Mouse (Mus musculus): ENCODE measurements around the gene Sh3d21. TPM values are rescaled to one million over a fixed set of nuclear protein-coding genes. Genes with fewer than 3 reads are reported as not detected.

Sh3d21 gene
- total and polyA plus RNA-seq, 3 experiments = 0.31 to 1.3 TPM; not detected in 1

- no peak for TF ChIP-seq ZC3H11A (IDR thresholded peaks at IDR 0.05; ENCODE audit: low read depth, low read length)
- TF ChIP-seq NELFE (IDR thresholded peaks at IDR 0.05; ENCODE audit: low read depth, low read length) = no peak
- no peak for TF ChIP-seq MAFK (IDR thresholded peaks at IDR 0.05; ENCODE audit: borderline replicate concordance, low read depth, low read length)
Observed at GRCm38 (mm10) chr4:126149041-126149676, 14.1 kb downstream of the Sh3d21 start (continued).

- Histone ChIP-seq H3K9ac (ENCODE audit: control insufficient read depth, low read depth, low read length, poor library complexity, severe bottlenecking) (peak overlapping the region; percentile 65), H3K79me2 (ENCODE audit: control insufficient read depth, insufficient read depth, low read length, poor library complexity) (no peaks in the 10 kb centered on the region), H3K27ac (ENCODE audit: control insufficient read depth, low read depth, low read length) (no peak overlapping the region), H3K4me3 (ENCODE audit: control insufficient read depth in 1 of 2, insufficient read depth in 1 of 2, low read depth in 2 of 2, low read length in 2 of 2) (peak overlapping the region; percentile 62 to 82), H3K36me3 (ENCODE audit: control insufficient read depth in 1 of 2, insufficient read depth in 2 of 2, low read length in 2 of 2) (no peaks in the 10 kb centered on the region), H3K9me3 (replicated peaks; ENCODE audit: insufficient read depth, low read length) (no peaks in the 10 kb centered on the region), H3K4me1 (ENCODE audit: control insufficient read depth in 1 of 2, insufficient read depth in 2 of 2, low read length in 2 of 2) (peaks cover 0 to 7% of the 10 kb centered on the region in 2 experiments; a peak in 2 of 4 replicates), H3K27me3 (ENCODE audit: control insufficient read depth in 1 of 2, insufficient read depth in 2 of 2, low read length in 2 of 2) (no peaks in the 10 kb centered on the region)
- TF ChIP-seq JUND (IDR thresholded peaks at IDR 0.05; ENCODE audit: low read depth, low read length) (no peak), POLR2A (IDR thresholded peaks at IDR 0.05; ENCODE audit: control insufficient read depth in 1 of 2, insufficient read depth in 1 of 2, low read depth in 1 of 2, low read length in 2 of 2, poor library complexity in 1 of 2) (peak in 1 of 2 experiments; percentile 59; a peak in 2 of 4 replicates), MAZ (IDR thresholded peaks at IDR 0.05; ENCODE audit: low read depth, low read length) (peak; percentile 68; the same call in 1 of the 2 replicates), MAX (IDR thresholded peaks at IDR 0.05; ENCODE audit: low read length) (no peak), ZKSCAN1 (IDR thresholded peaks at IDR 0.05; ENCODE audit: low read depth, low read length) (no peak), MXI1 (IDR thresholded peaks at IDR 0.05; ENCODE audit: low read depth, low read length) (no peak)
- DNase-seq (ENCODE audit: low read depth, low spot score) = peak; percentile 67
Observed at GRCm38 (mm10) chr4:126148161-126148961, 14.9 kb downstream of the Sh3d21 start.

DNA sequence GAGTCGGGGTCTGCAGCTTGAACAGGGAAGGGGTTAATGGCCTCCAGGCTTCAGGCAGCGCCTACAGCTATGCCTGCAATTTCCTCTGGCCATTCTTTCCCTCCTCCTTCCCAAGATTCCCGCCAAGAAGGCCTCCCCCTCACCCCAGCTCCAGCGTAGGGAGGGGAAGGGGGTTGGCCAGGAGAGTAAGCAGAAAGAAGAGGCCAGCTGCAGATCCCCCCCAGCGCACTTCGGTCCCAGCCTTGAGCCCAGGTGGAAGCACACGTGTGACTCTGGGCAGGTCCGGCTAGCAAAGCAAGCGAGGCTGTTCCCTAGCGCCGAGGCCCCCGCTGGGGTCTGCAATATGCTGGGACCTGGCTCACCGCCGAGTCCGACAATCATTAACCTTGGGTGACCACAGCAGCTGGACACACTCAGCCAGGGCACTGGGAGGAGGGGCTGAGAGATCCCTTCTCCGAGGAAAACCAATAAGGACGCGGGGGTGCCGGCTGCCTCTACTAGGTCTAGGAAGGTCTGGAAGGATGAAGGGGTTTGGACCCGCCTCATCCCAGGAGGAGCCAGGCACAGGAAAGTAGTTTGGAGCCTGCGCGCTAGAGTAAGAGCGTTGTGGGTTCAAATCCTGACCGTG lies 15.6 kb downstream of the Sh3d21 start, which contains the start of gene Eva1b:
Gene Eva1b, plus strand, starts transcription at position 212 of the 628 bp plus-strand sequence.
- Histone ChIP-seq H3K27me3 (ENCODE audit: control insufficient read depth in 1 of 2, insufficient read depth in 2 of 2, low read length in 2 of 2) (no peaks in the 10 kb centered on the region), H3K4me1 (ENCODE audit: control insufficient read depth in 1 of 2, insufficient read depth in 2 of 2, low read length in 2 of 2) (peaks cover 0 to 7% of the 10 kb centered on the region in 2 experiments; a peak in 2 of 4 replicates), H3K36me3 (ENCODE audit: control insufficient read depth in 1 of 2, insufficient read depth in 2 of 2, low read length in 2 of 2) (no peaks in the 10 kb centered on the region), H3K9me3 (replicated peaks; ENCODE audit: insufficient read depth, low read length) (no peaks in the 10 kb centered on the region), H3K79me2 (ENCODE audit: control insufficient read depth, insufficient read depth, low read length, poor library complexity) (no peaks in the 10 kb centered on the region), H3K4me3 (ENCODE audit: control insufficient read depth in 1 of 2, insufficient read depth in 1 of 2, low read depth in 2 of 2, low read length in 2 of 2) (peak within 1 kb of the TSS; percentile 62 to 82), H3K27ac (ENCODE audit: control insufficient read depth, low read depth, low read length) (no peak within 1 kb of the TSS), H3K9ac (ENCODE audit: control insufficient read depth, low read depth, low read length, poor library complexity, severe bottlenecking) (peak within 1 kb of the TSS; percentile 65)
- DNase-seq (ENCODE audit: low read depth, low spot score) = no peak
- TF ChIP-seq NRF1 (IDR thresholded peaks at IDR 0.05; ENCODE audit: insufficient read depth, low read depth, low read length, poor library complexity, severe bottlenecking) (no peak), NELFE (IDR thresholded peaks at IDR 0.05; ENCODE audit: low read depth, low read length) (no peak), CTCF (IDR thresholded peaks at IDR 0.05 in 2 of 3, conservative IDR thresholded peaks at IDR 0.05 in 1 of 3; ENCODE audit: control insufficient read depth in 1 of 3, insufficient read depth in 1 of 3, low read depth in 2 of 3, low read length in 3 of 3, poor library complexity in 1 of 3, severe bottlenecking in 1 of 3) (no peak), USF2 (IDR thresholded peaks at IDR 0.05; ENCODE audit: borderline replicate concordance in 1 of 2, insufficient read depth in 1 of 2, low read depth in 1 of 2, low read length in 2 of 2) (no peak), ZKSCAN1 (IDR thresholded peaks at IDR 0.05; ENCODE audit: low read depth, low read length) (no peak), ELF1 (IDR thresholded peaks at IDR 0.05; ENCODE audit: low read depth, low read length) (no peak), EP300 (IDR thresholded peaks at IDR 0.05; ENCODE audit: low read depth in 1 of 2, low read length in 2 of 2) (no peak), ZC3H11A (IDR thresholded peaks at IDR 0.05; ENCODE audit: low read depth, low read length) (no peak), MYB (IDR thresholded peaks at IDR 0.05; ENCODE audit: low read depth, low read length) (no peak), MYC (IDR thresholded peaks at IDR 0.05; ENCODE audit: low read depth, low read length) (no peak), TAL1 (IDR thresholded peaks at IDR 0.05; ENCODE audit: low read length) (no peak), RCOR1 (IDR thresholded peaks at IDR 0.05; ENCODE audit: low read depth, low read length) (no peak)
